Mouse (Mus musculus): ENCODE data around the gene Usp12.

Gene Usp12

GRCm38 (mm10) chr5:146795728-146796127 is 922 bp upstream of the Usp12 start:
- peak; percentile 39 for DNase-seq

GRCm38 (mm10) chr5:146794084-146794852 is 538 bp downstream of the Usp12 start:
- DNase-seq, result no peak

GRCm38 (mm10) chr5:146793630-146794083 is 1.1 kb downstream of the Usp12 start:
- DNase-seq, result no peak

GRCm38 (mm10) chr5:146792140-146792791 is 2.5 kb downstream of the Usp12 start:
- DNase-seq, result no peak

GRCm38 (mm10) chr5:146790944-146791343 is 3.9 kb downstream of the Usp12 start:
- DNase-seq, result peak; percentile 24

- no peak for DNase-seq
Observed at GRCm38 (mm10) chr5:146789413-146789812, 5.4 kb downstream of the Usp12 start.

GRCm38 (mm10) chr5:146786123-146786522 is 8.7 kb downstream of the Usp12 start:
- DNase-seq, result no peak

- no peak for DNase-seq
Observed at GRCm38 (mm10) chr5:146783891-146784290, 10.9 kb downstream of the Usp12 start.

GRCm38 (mm10) chr5:146783300-146783699 is 11.5 kb downstream of the Usp12 start:
- DNase-seq, result no peak

GRCm38 (mm10) chr5:146781663-146782062 is 13.1 kb downstream of the Usp12 start:
- no peak for DNase-seq

GRCm38 (mm10) chr5:146779931-146780330 is 14.9 kb downstream of the Usp12 start:
- no peak for DNase-seq

- DNase-seq, result no peak
Observed at GRCm38 (mm10) chr5:146776988-146777639, 17.7 kb downstream of the Usp12 start.

GRCm38 (mm10) chr5:146771982-146772381 is 22.8 kb downstream of the Usp12 start:
- DNase-seq, result no peak

GRCm38 (mm10) chr5:146770002-146770848 is 24.6 kb downstream of the Usp12 start:
- no peak for DNase-seq

- no peak for DNase-seq
Observed at GRCm38 (mm10) chr5:146765791-146766190, 29.0 kb downstream of the Usp12 start.

- no peak for DNase-seq
Observed at GRCm38 (mm10) chr5:146759159-146759558, 35.6 kb downstream of the Usp12 start.

GRCm38 (mm10) chr5:146757921-146758320 is 36.9 kb downstream of the Usp12 start:
- no peak for DNase-seq

- DNase-seq, result no peak
Observed at GRCm38 (mm10) chr5:146757316-146757715, 37.5 kb downstream of the Usp12 start.

GRCm38 (mm10) chr5:146753181-146753580 is 41.6 kb downstream of the Usp12 start:
- DNase-seq, result no peak

GRCm38 (mm10) chr5:146750958-146751357 is 43.8 kb downstream of the Usp12 start:
- DNase-seq, result no peak

GRCm38 (mm10) chr5:146750273-146750672 is 44.5 kb downstream of the Usp12 start:
- no peak for DNase-seq

GRCm38 (mm10) chr5:146749857-146750256 is 44.9 kb downstream of the Usp12 start:
- DNase-seq, result no peak

- no peak for DNase-seq
Observed at GRCm38 (mm10) chr5:146736970-146737495, 57.8 kb downstream of the Usp12 start.

Measured in right cerebral cortex, postnatal 14 days (tissue).